Mouse (Mus musculus) embryonic fibroblast, embryonic 13.5 days (primary cell): ENCODE results near the gene Rab3b.

Experiments
- CTCF ChIP-seq: IDR thresholded peaks from 2 replicates; pipeline ENCODE4 v1.5.1; 2011; ENCODE audit warnings: mild to moderate bottlenecking, control low read depth, low read length, moderate library complexity, borderline replicate concordance; ENCODE audit not compliant: insufficient read depth
- POLR2A ChIP-seq: IDR thresholded peaks from 2 replicates; pipeline ENCODE4 v1.6.1; 2011; ENCODE audit warnings: low read depth, mild to moderate bottlenecking, control low read depth, low read length, moderate library complexity

GRCm38 (mm10) chr4:108942986-108943720, 64.3 kb downstream of the Rab3b start:
- no peak for TF ChIP-seq CTCF
- TF ChIP-seq POLR2A: no peak
